In genomic region chr11:119526068-119526966, GRCm38 (mm10) we compare ENCODE assay signal across 31 mouse cellular contexts. TPM values are rescaled to one million over a fixed set of nuclear protein-coding genes. Genes with fewer than 3 reads are reported as not detected.
DNase-seq lines count a peak whose midpoint lies in the region; ATAC-seq lines count a peak whose summit lies in the region.
"Had no signal": no experiment of that assay in that cellular context is flagged by ENCODE, and none has a peak within 500 bp of the region (broad histone marks: within the 10 kb centered on the region; RNA-seq: fewer than 3 reads in every experiment).

No protein-coding gene starts in this region.

- H3K4me2 ChIP-seq in liver, embryonic 11.5 days = no peak overlapping the region
- no peak overlapping the region for H3K4me2 ChIP-seq in liver, embryonic 12.5 days
- H3K4me2 ChIP-seq: embryonic facial prominence, embryonic 12.5 days; embryonic facial prominence, embryonic 15.5 days; heart, embryonic 13.5 days; hindbrain, embryonic 14.5 days had no signal

- peaks cover 3% of the 10 kb centered on the region; the same call in 1 of the 2 replicates for H3K4me1 ChIP-seq in liver, embryonic 11.5 days (replicated peaks; ENCODE audit: control insufficient read depth, insufficient read depth, low read length)
- peaks cover 9% of the 10 kb centered on the region; the same call in 1 of the 2 replicates for H3K4me1 ChIP-seq in liver, embryonic 12.5 days

- H3K9ac ChIP-seq in liver, embryonic 11.5 days (ENCODE audit: low read depth, low read length) = no peak overlapping the region
- no peak overlapping the region for H3K9ac ChIP-seq in liver, embryonic 12.5 days
- H3K9ac ChIP-seq: embryonic facial prominence, embryonic 12.5 days; embryonic facial prominence, embryonic 15.5 days; forebrain, postnatal 0 days; heart, embryonic 13.5 days; hindbrain, embryonic 14.5 days had no signal

- ATAC-seq in liver, embryonic 11.5 days (replicated peaks; ENCODE audit: low FRiP score) = 0 out of 2 replicates have a peak, but pooled peaks have one; percentile 25
- ATAC-seq in liver, embryonic 12.5 days = no peak
- ATAC-seq: activated CD4-positive, CD25-positive, alpha-beta regulatory T cell, adult 4 months; CD4-positive, CD25-positive, alpha-beta regulatory T cell, adult 4 months; forebrain, embryonic 14.5 days; forebrain, postnatal 0 days; hindbrain, postnatal 0 days; inflammation-experienced regulatory T-cells, adult 6 months; intestine, embryonic 16.5 days; Patski had no signal

- no peak overlapping the region for H3K4me3 ChIP-seq in liver, embryonic 11.5 days (ENCODE audit: low read depth, low read length)
- H3K4me3 ChIP-seq in liver, embryonic 12.5 days = no peak overlapping the region
- H3K4me3 ChIP-seq: embryonic facial prominence, embryonic 12.5 days; embryonic facial prominence, embryonic 15.5 days; heart, adult 2 months; heart, embryonic 10.5 days; heart, embryonic 13.5 days had no signal

- H3K27ac ChIP-seq in liver, embryonic 11.5 days (ENCODE audit: low read depth, low read length) = no peak overlapping the region
- H3K27ac ChIP-seq in liver, embryonic 12.5 days = no peak overlapping the region
- H3K27ac ChIP-seq: embryonic facial prominence, embryonic 12.5 days; embryonic facial prominence, embryonic 15.5 days; heart, adult 2 months; heart, embryonic 10.5 days; heart, embryonic 13.5 days; hindbrain, embryonic 14.5 days; hindbrain, postnatal 0 days had no signal

- no peaks in the 10 kb centered on the region for H3K9me3 ChIP-seq in liver, embryonic 11.5 days (ENCODE audit: control insufficient read depth, low read length)
- H3K9me3 ChIP-seq in liver, embryonic 12.5 days (replicated peaks) = no peaks in the 10 kb centered on the region
- H3K9me3 ChIP-seq: embryonic facial prominence, embryonic 12.5 days; embryonic facial prominence, embryonic 15.5 days; heart, embryonic 10.5 days; heart, embryonic 13.5 days had no signal

- H3K36me3 ChIP-seq in liver, embryonic 11.5 days (ENCODE audit: control insufficient read depth, insufficient read depth, low read length) = no peaks in the 10 kb centered on the region
- no peaks in the 10 kb centered on the region for H3K36me3 ChIP-seq in liver, embryonic 12.5 days
- H3K36me3 ChIP-seq: embryonic facial prominence, embryonic 12.5 days; embryonic facial prominence, embryonic 15.5 days; G1E; heart, embryonic 10.5 days; heart, embryonic 13.5 days had no signal

- no peaks in the 10 kb centered on the region for H3K27me3 ChIP-seq in liver, embryonic 11.5 days (replicated peaks; ENCODE audit: control insufficient read depth, insufficient read depth, low read length)
- peaks cover 15% of the 10 kb centered on the region for H3K27me3 ChIP-seq in liver, embryonic 12.5 days (replicated peaks)
- H3K27me3 ChIP-seq: embryonic facial prominence, embryonic 15.5 days had no signal

- WGBS in liver, embryonic 11.5 days = 76% methylated on average over 14 of the region's 14 CpGs
- WGBS in liver, embryonic 12.5 days (ENCODE audit: insufficient replicate concordance) = 65% methylated on average over 14 of the region's 14 CpGs

- no peak for DNase-seq in liver, embryonic 11.5 days (ENCODE audit: low spot score)
- peak; percentile 67 for DNase-seq in R1 (ENCODE audit: low read depth, low spot score)
- DNase-seq in c-Kit-positive CD71-positive TER-119-negative erythroid progenitor cells, embryonic 14.5 days (ENCODE audit: low read depth) = peak; percentile 31
- DNase-seq in kidney, adult 9 months = no peak
- DNase-seq in thymus, adult 18-20 months = no peak
- DNase-seq in left cerebral cortex, adult 9 months (ENCODE audit: low spot score in 2 of 2) = no peak
- DNase-seq: adrenal gland, adult 8-10 months; adrenal gland, postnatal 25 days; cerebellum, adult 11 months; cerebellum, adult 2 months; cerebellum, postnatal 14 days; forebrain, postnatal 0 days; gastrocnemius, postnatal 10 days; gastrocnemius, postnatal 36 days; heart, adult 2 months; heart, postnatal 14 days; heart, postnatal 4 days had no signal

RNA-seq across cellular contexts. Expression of gene Nptx1, which starts 21.2 kb away (rescaled TPM):
- polyA plus RNA-seq in liver, embryonic 11.5 days (2014; fragmentation: Nextera tagmentation; extraction: Ambion mirVana) = 0.23 and 0.34 TPM in 2 replicates
- 0.04 and 0.06 TPM in 2 replicates for polyA plus RNA-seq in liver, embryonic 12.5 days (2016; fragmentation: Nextera tagmentation; extraction: Ambion mirVana)
- polyA plus RNA-seq: activated CD4-positive, CD25-positive, alpha-beta regulatory T cell, adult 4 months; CD4-positive, CD25-positive, alpha-beta regulatory T cell, adult 4 months; G1E; inflammation-experienced regulatory T-cells, adult 6 months had no signal

RNA-seq across cellular contexts. Expression of gene Endov, which starts 35.2 kb away (rescaled TPM):
- polyA plus RNA-seq in liver, embryonic 11.5 days (2014; fragmentation: Nextera tagmentation; extraction: Ambion mirVana) = 13.2 and 14.2 TPM in 2 replicates
- polyA plus RNA-seq in liver, embryonic 12.5 days (2016; fragmentation: Nextera tagmentation; extraction: Ambion mirVana) = 7.9 and 10.5 TPM in 2 replicates

Comparison
In these comparisons a context has a peak if more than half of its experiments do, and no peak if none do; other contexts are left out.
1. DNase-seq: peak in R1 (single experiment) and c-Kit-positive CD71-positive TER-119-negative erythroid progenitor cells, embryonic 14.5 days (single experiment); none in liver, embryonic 11.5 days (single experiment), kidney, adult 9 months (single experiment), thymus, adult 18-20 months (0 of 2) and left cerebral cortex, adult 9 months (0 of 2).